Mouse (Mus musculus): ENCODE measurements around the gene Gucd1. TPM values are rescaled to one million over a fixed set of nuclear protein-coding genes. Genes with fewer than 3 reads are reported as not detected.
"Not testable (repeated sequence)": the region's sequence is repeated elsewhere in the genome, so short reads cannot be mapped to it uniquely, and the experiment has no call there.

Gene Gucd1
- polyA plus RNA-seq, 1 experiment from 2014 or later: 27.3 TPM

DNA sequence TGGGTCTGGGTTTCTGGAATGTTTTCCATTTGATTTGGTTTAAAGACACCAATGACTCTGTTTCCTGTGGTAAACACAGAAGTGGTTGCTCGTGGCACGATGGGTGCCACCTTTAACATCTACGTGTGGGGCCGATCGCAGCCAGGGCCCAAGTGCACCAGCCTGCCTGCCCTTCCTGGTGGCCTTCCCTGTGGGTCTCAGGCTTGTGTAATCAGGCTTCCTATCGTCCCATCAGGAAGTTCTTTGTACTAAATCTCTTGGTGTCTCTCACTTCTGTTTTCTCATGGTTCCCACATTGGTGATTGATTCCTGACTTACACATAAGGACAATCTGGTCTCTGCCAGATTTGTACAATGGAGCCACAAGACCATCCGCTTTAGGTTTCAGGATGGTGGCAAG lies 18.6 kb downstream of the Gucd1 start:
- H3K27ac ChIP-seq; H3K36me3 ChIP-seq; H3K9ac ChIP-seq (replicated peaks); H3K4me1 ChIP-seq (replicated peaks); H3K27me3 ChIP-seq; H3K4me3 ChIP-seq (replicated peaks); H3K4me2 ChIP-seq (replicated peaks); ATAC-seq; H3K9me3 ChIP-seq: not testable (repeated sequence)
- WGBS: 93% methylated on average over 7 of the region's 7 CpGs

- Histone ChIP-seq H3K27ac (no peak overlapping the region), H3K9me3 (no peaks in the 10 kb centered on the region), H3K4me1 (replicated peaks) (no peaks in the 10 kb centered on the region), H3K9ac (replicated peaks) (no peak overlapping the region), H3K4me2 (replicated peaks) (no peak overlapping the region), H3K36me3 (no peaks in the 10 kb centered on the region), H3K27me3 (no peaks in the 10 kb centered on the region), H3K4me3 (replicated peaks) (no peak overlapping the region)
- ATAC-seq: no peak
These were observed 21.9 kb downstream of the Gucd1 start for GRCm38 (mm10) chr10:75495921-75496320.

DNA sequence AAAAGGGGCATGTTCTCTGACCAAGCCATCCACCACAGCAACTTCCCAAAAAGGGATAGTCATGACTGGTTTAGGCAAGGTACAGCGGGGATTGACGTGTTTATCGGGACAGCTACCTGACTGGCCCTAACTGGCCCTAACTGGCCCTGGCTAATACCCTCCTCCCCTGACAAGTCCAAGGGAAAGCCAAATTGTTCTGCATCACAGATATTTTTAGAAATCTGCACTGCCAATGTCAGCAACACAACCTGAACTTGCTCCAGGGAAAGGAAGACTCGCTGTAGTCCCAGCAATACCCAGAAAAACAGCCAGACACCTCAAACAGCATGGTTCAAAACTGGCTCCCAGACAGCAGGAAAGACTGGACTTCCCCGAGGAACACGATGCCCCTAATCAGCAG lies 22.5 kb downstream of the Gucd1 start:
- H3K36me3 ChIP-seq: no peaks in the 10 kb centered on the region
- 84% methylated on average over 6 of the region's 6 CpGs for WGBS
- H3K27ac ChIP-seq: no peak overlapping the region
- H3K4me1 ChIP-seq (replicated peaks): no peaks in the 10 kb centered on the region
- no peak overlapping the region for H3K9ac ChIP-seq (replicated peaks)
- no peaks in the 10 kb centered on the region for H3K9me3 ChIP-seq
- H3K4me2 ChIP-seq (replicated peaks): no peak overlapping the region
- no peak overlapping the region for H3K4me3 ChIP-seq (replicated peaks)
- ATAC-seq: no peak
- H3K27me3 ChIP-seq: no peaks in the 10 kb centered on the region

DNA sequence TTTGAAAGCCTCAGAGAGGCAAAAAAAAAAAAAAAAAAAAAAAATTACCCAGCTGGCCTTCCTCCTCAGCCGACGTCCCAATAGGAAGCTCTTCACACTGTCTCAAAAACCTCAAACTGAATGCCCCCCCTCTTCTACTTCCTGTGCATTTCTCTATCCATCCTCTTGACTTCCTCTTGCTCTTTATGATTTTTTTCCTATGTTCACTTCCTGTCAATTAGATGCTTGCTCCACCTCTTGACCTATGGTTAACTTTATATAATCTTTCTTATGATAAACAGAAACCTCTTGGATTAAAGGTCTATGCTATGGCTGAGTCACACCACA lies 25.9 kb downstream of the Gucd1 start:
- WGBS: 83% methylated on average over 2 of the region's 2 CpGs
- no peak for ATAC-seq
- no peak overlapping the region for H3K4me3 ChIP-seq (replicated peaks)
- no peak overlapping the region for H3K9ac ChIP-seq (replicated peaks)
- no peaks in the 10 kb centered on the region for H3K9me3 ChIP-seq
- H3K4me1 ChIP-seq (replicated peaks): no peaks in the 10 kb centered on the region
- no peak overlapping the region for H3K27ac ChIP-seq
- no peak overlapping the region for H3K4me2 ChIP-seq (replicated peaks)
- no peaks in the 10 kb centered on the region for H3K36me3 ChIP-seq
- H3K27me3 ChIP-seq: no peaks in the 10 kb centered on the region

GRCm38 (mm10) chr10:75491234-75491935 lies 26.4 kb downstream of the Gucd1 start:
- no peak for ATAC-seq
- WGBS: 85% methylated on average over 3 of the region's 3 CpGs
- Histone ChIP-seq H3K4me1 (replicated peaks) (no peaks in the 10 kb centered on the region), H3K4me3 (replicated peaks) (no peak overlapping the region), H3K27ac (no peak overlapping the region), H3K36me3 (no peaks in the 10 kb centered on the region), H3K4me2 (replicated peaks) (no peak overlapping the region), H3K27me3 (no peaks in the 10 kb centered on the region), H3K9ac (replicated peaks) (no peak overlapping the region), H3K9me3 (no peaks in the 10 kb centered on the region)

DNA sequence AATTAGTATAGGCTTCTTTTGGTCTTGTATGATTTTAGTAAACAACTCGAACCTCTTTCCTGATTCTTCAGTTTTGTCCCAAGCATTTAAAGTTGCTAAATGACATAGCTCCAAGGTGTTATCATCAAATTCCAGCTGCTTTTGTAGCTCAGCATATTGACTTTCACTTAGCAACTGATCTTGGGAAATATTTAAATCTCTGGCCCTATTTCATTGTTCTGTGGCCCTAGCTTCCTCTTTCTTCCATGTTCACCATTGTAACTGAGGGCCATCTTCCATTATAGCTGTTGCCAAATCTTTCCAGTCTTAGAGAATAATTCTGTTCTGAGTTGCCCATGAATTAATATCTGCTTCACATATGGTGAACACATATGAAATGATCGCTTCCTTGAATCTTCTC lies 27.0 kb downstream of the Gucd1 start:
- ATAC-seq: no peak
- H3K9me3 ChIP-seq: no peaks in the 10 kb centered on the region
- H3K4me3 ChIP-seq (replicated peaks): no peak overlapping the region
- no peak overlapping the region for H3K27ac ChIP-seq
- H3K4me1 ChIP-seq (replicated peaks): no peaks in the 10 kb centered on the region
- 87% methylated on average over 2 of the region's 2 CpGs for WGBS
- no peaks in the 10 kb centered on the region for H3K36me3 ChIP-seq
- no peak overlapping the region for H3K9ac ChIP-seq (replicated peaks)
- H3K4me2 ChIP-seq (replicated peaks): no peak overlapping the region
- no peaks in the 10 kb centered on the region for H3K27me3 ChIP-seq

GRCm38 (mm10) chr10:75489522-75489921 lies 28.2 kb downstream of the Gucd1 start:
- Histone ChIP-seq H3K36me3 (no peaks in the 10 kb centered on the region), H3K4me2 (replicated peaks) (no peak overlapping the region), H3K9me3 (no peaks in the 10 kb centered on the region), H3K27ac (no peak overlapping the region), H3K4me3 (replicated peaks) (no peak overlapping the region), H3K27me3 (no peaks in the 10 kb centered on the region), H3K9ac (replicated peaks) (no peak overlapping the region), H3K4me1 (replicated peaks) (no peaks in the 10 kb centered on the region)
- WGBS: 80% methylated on average over 2 of the region's 2 CpGs
- no peak for ATAC-seq

- no peaks in the 10 kb centered on the region for H3K36me3 ChIP-seq
- H3K4me3 ChIP-seq (replicated peaks): no peak overlapping the region
- H3K9me3 ChIP-seq: no peaks in the 10 kb centered on the region
- no peaks in the 10 kb centered on the region for H3K4me1 ChIP-seq (replicated peaks)
- H3K27ac ChIP-seq: no peak overlapping the region
- H3K4me2 ChIP-seq (replicated peaks): no peak overlapping the region
- 74% methylated on average over 3 of the region's 3 CpGs for WGBS
- no peak overlapping the region for H3K9ac ChIP-seq (replicated peaks)
- H3K27me3 ChIP-seq: no peaks in the 10 kb centered on the region
- ATAC-seq: no peak
These were observed 30.6 kb downstream of the Gucd1 start for GRCm38 (mm10) chr10:75487131-75487530.

DNA sequence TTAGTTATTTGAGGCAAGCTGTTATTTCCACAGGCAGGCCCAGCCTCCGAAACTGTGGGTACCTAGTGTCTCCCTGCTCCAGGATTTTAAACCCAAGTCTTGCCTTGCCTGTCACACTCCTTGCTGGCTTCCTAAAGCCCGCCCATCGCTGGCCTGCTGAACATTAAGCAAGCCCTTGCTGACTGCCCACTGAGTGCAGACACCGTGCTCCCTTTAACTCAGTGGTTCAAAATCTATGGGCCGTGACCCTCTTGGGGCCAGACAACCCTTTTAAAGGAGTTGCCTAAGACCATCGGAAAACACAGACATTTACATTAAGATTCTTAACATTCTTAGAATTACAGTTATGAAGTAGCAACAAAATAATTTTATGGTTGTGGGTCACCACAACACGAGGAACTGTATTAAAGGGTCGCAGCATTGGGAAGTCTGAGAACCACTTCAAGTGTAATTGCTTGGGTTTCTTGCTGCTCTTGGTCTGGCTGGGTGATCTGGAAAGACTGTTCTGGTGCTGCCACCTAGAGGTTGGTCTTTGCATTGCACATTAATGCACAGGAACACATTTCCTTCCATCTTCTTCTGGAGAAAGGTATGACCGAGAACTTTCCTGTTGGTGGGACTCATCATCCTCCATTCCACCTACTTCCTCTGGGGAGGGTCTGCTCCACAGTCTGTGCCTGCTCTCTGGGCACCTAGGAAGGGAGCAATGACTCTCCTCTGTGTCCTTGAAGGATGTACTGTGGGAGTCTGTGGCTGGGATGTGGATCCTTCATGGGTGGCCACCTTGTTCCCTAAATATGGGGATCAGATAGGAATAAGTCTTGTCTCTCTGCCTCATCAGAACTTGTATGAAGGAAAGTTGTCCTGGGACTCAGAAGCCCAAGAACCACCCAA lies 31.4 kb downstream of the Gucd1 start:
- no peaks in the 10 kb centered on the region for H3K36me3 ChIP-seq
- peak; percentile 63; the same call in 1 of the 2 replicates for ATAC-seq
- H3K4me3 ChIP-seq (replicated peaks): no peak overlapping the region
- H3K9me3 ChIP-seq: no peaks in the 10 kb centered on the region
- no peaks in the 10 kb centered on the region for H3K27me3 ChIP-seq
- no peak overlapping the region for H3K27ac ChIP-seq
- no peak overlapping the region for H3K9ac ChIP-seq (replicated peaks)
- no peaks in the 10 kb centered on the region for H3K4me1 ChIP-seq (replicated peaks)
- 48% methylated on average over 9 of the region's 9 CpGs for WGBS
- H3K4me2 ChIP-seq (replicated peaks): no peak overlapping the region

- WGBS: 80% methylated on average over 6 of the region's 6 CpGs
- no peaks in the 10 kb centered on the region for H3K36me3 ChIP-seq
- no peak overlapping the region for H3K4me2 ChIP-seq (replicated peaks)
- no peak for ATAC-seq
- no peaks in the 10 kb centered on the region for H3K27me3 ChIP-seq
- no peak overlapping the region for H3K9ac ChIP-seq (replicated peaks)
- no peak overlapping the region for H3K4me3 ChIP-seq (replicated peaks)
- no peaks in the 10 kb centered on the region for H3K4me1 ChIP-seq (replicated peaks)
- H3K27ac ChIP-seq: no peak overlapping the region
- no peaks in the 10 kb centered on the region for H3K9me3 ChIP-seq
These were observed 33.0 kb downstream of the Gucd1 start for GRCm38 (mm10) chr10:75484767-75485166.

GRCm38 (mm10) chr10:75484066-75484465 lies 33.7 kb downstream of the Gucd1 start:
- no peak overlapping the region for H3K4me3 ChIP-seq (replicated peaks)
- no peak for ATAC-seq
- WGBS: 91% methylated on average over 6 of the region's 6 CpGs
- no peaks in the 10 kb centered on the region for H3K9me3 ChIP-seq
- no peaks in the 10 kb centered on the region for H3K4me1 ChIP-seq (replicated peaks)
- no peaks in the 10 kb centered on the region for H3K27me3 ChIP-seq
- no peak overlapping the region for H3K9ac ChIP-seq (replicated peaks)
- H3K27ac ChIP-seq: no peak overlapping the region
- no peaks in the 10 kb centered on the region for H3K36me3 ChIP-seq
- no peak overlapping the region for H3K4me2 ChIP-seq (replicated peaks)

DNA sequence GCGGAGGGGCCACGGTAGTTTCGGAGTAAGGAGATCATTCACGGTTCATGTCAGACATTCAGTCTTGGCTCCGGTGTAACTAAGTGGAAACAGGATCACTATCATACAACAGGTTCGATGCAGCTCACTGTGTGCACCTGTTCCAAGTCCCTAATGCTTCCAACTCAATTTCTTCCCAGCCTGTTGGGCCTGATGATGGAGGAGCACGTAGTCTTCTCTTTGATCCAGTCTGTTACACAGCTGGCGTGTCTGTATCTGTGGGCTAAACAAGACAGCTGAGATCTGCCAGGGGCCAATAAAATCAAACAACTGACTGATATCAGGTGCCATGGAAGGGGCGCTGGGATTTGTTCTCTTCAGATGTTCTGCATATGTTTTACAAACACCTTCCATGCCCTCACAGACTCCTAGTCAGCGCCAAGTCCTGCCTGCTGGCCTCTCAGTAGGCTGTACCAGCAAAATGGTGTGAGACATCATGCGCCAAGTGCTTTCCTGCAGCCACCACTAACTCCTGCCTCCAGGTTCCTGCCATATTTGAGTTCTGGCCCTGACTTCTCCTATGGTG lies 34.8 kb downstream of the Gucd1 start:
- no peaks in the 10 kb centered on the region for H3K27me3 ChIP-seq
- no peak overlapping the region for H3K4me3 ChIP-seq (replicated peaks)
- H3K9me3 ChIP-seq: no peaks in the 10 kb centered on the region
- no peak overlapping the region for H3K4me2 ChIP-seq (replicated peaks)
- WGBS: 88% methylated on average over 11 of the region's 11 CpGs
- no peaks in the 10 kb centered on the region for H3K36me3 ChIP-seq
- no peak for ATAC-seq
- no peaks in the 10 kb centered on the region for H3K4me1 ChIP-seq (replicated peaks)
- no peak overlapping the region for H3K9ac ChIP-seq (replicated peaks)
- no peak overlapping the region for H3K27ac ChIP-seq
